Mouse (Mus musculus) CH12.LX (cell line): Measurements from ENCODE around the gene Fbxw8. TPM values are rescaled to one million over a fixed set of nuclear protein-coding genes. Genes with fewer than 3 reads are reported as not detected.

Experiments used
- DNase-seq: peaks from one replicate; pipeline ENCODE4 v3.0.0-alpha.2; 2013; ENCODE audit errors: extremely low read depth
- H3K27ac ChIP-seq: 2 replicates; pipeline ENCODE4 v1.5.1; 2012; ENCODE audit warnings: low read depth, mild to moderate bottlenecking, control low read depth, moderate library complexity; ENCODE audit not compliant: insufficient read depth
- H3K27me3 ChIP-seq: replicated peaks from 2 replicates; pipeline ENCODE3; 2012; ENCODE audit warnings: inconsistent platforms
- H3K36me3 ChIP-seq, 2 experiments: replicated peaks in 1 of 2; 2 replicates each; pipeline versions ENCODE3 to v1.6.1; 2012; ENCODE audit warnings: inconsistent platforms in 1 of 2, low read length in 1 of 2, mild to moderate bottlenecking in 1 of 2, mixed read lengths in 1 of 2, moderate library complexity in 1 of 2; ENCODE audit not compliant: control insufficient read depth in 1 of 2, insufficient read depth in 1 of 2
- H3K4me1 ChIP-seq, 2 experiments: 2 replicates each; pipeline ENCODE4 v1.6.1; 2012; ENCODE audit warnings: inconsistent platforms in 1 of 2, moderate library complexity in 1 of 2; ENCODE audit not compliant: insufficient read depth in 2 of 2, control insufficient read depth in 1 of 2
- H3K4me2 ChIP-seq: 2 replicates; pipeline ENCODE4 v1.6.1; 2012; ENCODE audit warnings: low read depth, mild to moderate bottlenecking, control low read depth; ENCODE audit not compliant: poor library complexity, insufficient read depth, severe bottlenecking
- H3K4me3 ChIP-seq, 3 experiments: fragments of 150-350 bp in 1 of 3; sonication (generic) in 1 of 3; replicated peaks in 1 of 3; 2 replicates each; pipeline versions ENCODE3 to v1.5.1; 2011 to 2012; ENCODE audit warnings: low read depth in 2 of 3, low read length in 2 of 3, mild to moderate bottlenecking in 2 of 3, moderate library complexity in 2 of 3, control low read depth in 1 of 3, improper control_type of control experiment in 1 of 3, inconsistent platforms in 1 of 3, mixed read lengths in 1 of 3; ENCODE audit not compliant: poor library complexity in 1 of 3
- H3K79me2 ChIP-seq: replicated peaks from 2 replicates; pipeline ENCODE4 v1.6.1; 2012; ENCODE audit warnings: mild to moderate bottlenecking, moderate library complexity; ENCODE audit not compliant: control insufficient read depth, poor library complexity, insufficient read depth, severe bottlenecking; ENCODE audit errors: extremely low read depth
- H3K9ac ChIP-seq: 2 replicates; pipeline ENCODE4 v1.6.1; 2012; ENCODE audit warnings: low read depth, mild to moderate bottlenecking, control low read depth, moderate library complexity; ENCODE audit not compliant: insufficient read depth
- H3K9me3 ChIP-seq: replicated peaks from 2 replicates; pipeline ENCODE3; 2012; ENCODE audit warnings: low read length, inconsistent platforms, mixed read lengths
- BHLHE40 ChIP-seq: IDR thresholded peaks from 2 replicates; pipeline ENCODE4 v1.6.1; 2011; ENCODE audit warnings: mild to moderate bottlenecking, low read depth, low read length, improper control_type of control experiment
- E2F4 ChIP-seq: IDR thresholded peaks from 2 replicates; pipeline ENCODE4 v1.6.1; 2011; ENCODE audit warnings: low read depth, low read length, improper control_type of control experiment; ENCODE audit not compliant: insufficient replicate concordance
- EP300 ChIP-seq: IDR thresholded peaks from 2 replicates; pipeline ENCODE4 v1.6.1; 2011; ENCODE audit warnings: low read length, improper control_type of control experiment
- GABPA ChIP-seq: IDR thresholded peaks from 2 replicates; pipeline ENCODE4 v1.6.1; 2012; ENCODE audit warnings: low read depth, low read length, improper control_type of control experiment, inconsistent platforms; ENCODE audit not compliant: insufficient replicate concordance
- JUND ChIP-seq: conservative IDR thresholded peaks from 2 replicates; pipeline ENCODE4 v1.6.1; 2011; ENCODE audit warnings: low read depth, low read length, improper control_type of control experiment
- MAX ChIP-seq: IDR thresholded peaks from 2 replicates; pipeline ENCODE4 v1.6.1; 2011; ENCODE audit warnings: low read length, improper control_type of control experiment
- MXI1 ChIP-seq: IDR thresholded peaks from 2 replicates; pipeline ENCODE4 v1.6.1; 2011; ENCODE audit warnings: mild to moderate bottlenecking, low read depth, low read length, improper control_type of control experiment
- MYC ChIP-seq: IDR thresholded peaks from 2 replicates; pipeline ENCODE4 v1.6.1; 2011; ENCODE audit warnings: low read depth, mild to moderate bottlenecking, improper control_type of control experiment, low read length
- NELFE ChIP-seq: IDR thresholded peaks from 2 replicates; pipeline ENCODE4 v1.6.1; 2011; ENCODE audit warnings: low read depth, low read length, improper control_type of control experiment
- NRF1 ChIP-seq: IDR thresholded peaks from 2 replicates; pipeline ENCODE4 v1.6.1; 2014; ENCODE audit warnings: low read depth, mild to moderate bottlenecking, inconsistent platforms, low read length, improper control_type of control experiment, moderate library complexity
- PAX5 ChIP-seq: IDR thresholded peaks from 2 replicates; pipeline ENCODE4 v1.6.1; 2012; ENCODE audit warnings: low read length, inconsistent platforms, mixed read lengths
- RCOR1 ChIP-seq: conservative IDR thresholded peaks from 2 replicates; pipeline ENCODE4 v1.6.1; 2012; ENCODE audit warnings: low read depth, mild to moderate bottlenecking, inconsistent platforms, low read length, improper control_type of control experiment
- SIN3A ChIP-seq: IDR thresholded peaks from 2 replicates; pipeline ENCODE4 v1.6.1; 2012; ENCODE audit warnings: low read length, improper control_type of control experiment, inconsistent platforms
- TBP ChIP-seq: conservative IDR thresholded peaks from 2 replicates; pipeline ENCODE4 v1.6.1; 2011; ENCODE audit warnings: low read depth, low read length, improper control_type of control experiment
- ZC3H11A ChIP-seq: IDR thresholded peaks from 2 replicates; pipeline ENCODE4 v1.6.1; 2012; ENCODE audit warnings: low read depth, mild to moderate bottlenecking, inconsistent platforms, low read length, improper control_type of control experiment
- ZMIZ1 ChIP-seq: IDR thresholded peaks from 2 replicates; pipeline ENCODE4 v1.6.1; 2012; ENCODE audit warnings: low read depth, mild to moderate bottlenecking, inconsistent platforms, low read length, improper control_type of control experiment
- ZNF384 ChIP-seq: IDR thresholded peaks from 2 replicates; pipeline ENCODE4 v1.6.1; 2012; ENCODE audit warnings: low read depth, low read length, improper control_type of control experiment, inconsistent platforms
- dilution Hi-C: fragments of 300-500 bp; cut with MboI; formaldehyde crosslinking; loops from 2 replicates; pipeline ENCODE4 v1.14.3; 2020; ENCODE audit warnings: low sequenced_read_pairs; ENCODE audit not compliant: extremely low pct_unique_long_range_greater_than_20kb, extremely low pct_ligation_motif_present
- in situ Hi-C: fragments of 300-500 bp; cut with MboI; formaldehyde crosslinking; loops from 3 replicates; pipeline ENCODE4 v1.14.3; 2019; ENCODE audit warnings: low sequenced_read_pairs, low pct_ligation_motif_present, low pct_unique_long_range_greater_than_20kb, mixed read lengths
- polyA plus RNA-seq: library from polyadenylated mRNA; unstranded; fragments of >175 nt; gene quantifications from 2 replicates; pipeline ENCODE4 v1.2.1, GENCODE M21; 2012; ENCODE audit warnings: low read depth; ENCODE audit not compliant: insufficient read length
- total RNA-seq, 2 experiments: library from RNA; depleted of rRNA; stranded (reverse); fragments of 300-350 nt in 1 of 2; fragments of >200 nt in 1 of 2; gene quantifications; 2 replicates each; pipeline ENCODE4 v1.2.3; 2012 to 2014

Gene Fbxw8
- total and polyA plus RNA-seq, 3 experiments, result 41.7 to 50.9 (median 47.3) TPM

GRCm38 (mm10) chr5:118118351-118118750 lies 36.9 kb downstream of the Fbxw8 start:
- no peak for DNase-seq
- H3K36me3 ChIP-seq, result peaks cover 33 to 93% of the 10 kb centered on the region in 2 experiments
- no peak overlapping the region for H3K9ac ChIP-seq
- no peak overlapping the region for H3K4me3 ChIP-seq
- TF ChIP-seq ZNF384 (no peak), JUND (no peak), NELFE (no peak), GABPA (no peak), BHLHE40 (no peak), RCOR1 (no peak), NRF1 (no peak), EP300 (no peak), E2F4 (no peak), MAX (no peak), PAX5 (no peak), MXI1 (no peak), SIN3A (no peak), ZC3H11A (no peak)
- no peaks in the 10 kb centered on the region for H3K79me2 ChIP-seq
- H3K4me1 ChIP-seq, result peaks cover 14 to 28% of the 10 kb centered on the region in 2 experiments
- dilution Hi-C loops, result no loop called here
- H3K4me2 ChIP-seq, result no peak overlapping the region
- no peak overlapping the region for H3K27ac ChIP-seq
- in situ Hi-C loops, result no loop called here
- no peaks in the 10 kb centered on the region for H3K27me3 ChIP-seq
- no peaks in the 10 kb centered on the region for H3K9me3 ChIP-seq

GRCm38 (mm10) chr5:118113617-118114016 lies 41.6 kb downstream of the Fbxw8 start:
- Histone ChIP-seq H3K9ac (no peak overlapping the region), H3K79me2 (no peaks in the 10 kb centered on the region), H3K9me3 (no peaks in the 10 kb centered on the region), H3K36me3 (peaks cover 67 to 92% of the 10 kb centered on the region in 2 experiments), H3K27me3 (no peaks in the 10 kb centered on the region), H3K4me1 (0 out of 4 replicates have a peak, but pooled peaks cover 0 to 3% of the 10 kb centered on the region in 2 experiments), H3K4me3 (no peak overlapping the region), H3K4me2 (no peak overlapping the region), H3K27ac (no peak overlapping the region)
- dilution Hi-C loops, result no loop called here
- in situ Hi-C loops, result no loop called here
- no peak for DNase-seq
- TF ChIP-seq EP300 (no peak), NELFE (no peak), ZMIZ1 (no peak), TBP (no peak), MYC (no peak)
